Mouse (Mus musculus) G1E-ER4 (cell line): ENCODE results near the gene Wdr11. TPM values are rescaled to one million over a fixed set of nuclear protein-coding genes. Genes with fewer than 3 reads are reported as not detected.

ENCODE experiments used
- GATA1 ChIP-seq: IDR thresholded peaks from one replicate; pipeline ENCODE4 v1.8.0; 2012; ENCODE audit warnings: low read length, inconsistent platforms
- polyA plus RNA-seq: library from polyadenylated mRNA; stranded (reverse); fragments of >175 nt; gene quantifications from 2 replicates; pipeline ENCODE4 v1.2.3, GENCODE M21; 2012

Wdr11 gene
- polyA plus RNA-seq, result 4.0 and 4.6 TPM in 2 replicates

GRCm38 (mm10) chr7:129591371-129592131, at the start of gene Wdr11:
TSS of gene Wdr11 (plus strand) at chr7:129591863.
- TF ChIP-seq GATA1, result no peak

GRCm38 (mm10) chr7:129567541-129567940, 24.1 kb upstream of the Wdr11 start:
- TF ChIP-seq GATA1, result no peak

GRCm38 (mm10) chr7:129568338-129568737, 23.3 kb upstream of the Wdr11 start:
- no peak for TF ChIP-seq GATA1

- no peak for TF ChIP-seq GATA1
Observed at GRCm38 (mm10) chr7:129574471-129574870, 17.2 kb upstream of the Wdr11 start.

GRCm38 (mm10) chr7:129575110-129575784, 16.4 kb upstream of the Wdr11 start:
- no peak for TF ChIP-seq GATA1

DNA sequence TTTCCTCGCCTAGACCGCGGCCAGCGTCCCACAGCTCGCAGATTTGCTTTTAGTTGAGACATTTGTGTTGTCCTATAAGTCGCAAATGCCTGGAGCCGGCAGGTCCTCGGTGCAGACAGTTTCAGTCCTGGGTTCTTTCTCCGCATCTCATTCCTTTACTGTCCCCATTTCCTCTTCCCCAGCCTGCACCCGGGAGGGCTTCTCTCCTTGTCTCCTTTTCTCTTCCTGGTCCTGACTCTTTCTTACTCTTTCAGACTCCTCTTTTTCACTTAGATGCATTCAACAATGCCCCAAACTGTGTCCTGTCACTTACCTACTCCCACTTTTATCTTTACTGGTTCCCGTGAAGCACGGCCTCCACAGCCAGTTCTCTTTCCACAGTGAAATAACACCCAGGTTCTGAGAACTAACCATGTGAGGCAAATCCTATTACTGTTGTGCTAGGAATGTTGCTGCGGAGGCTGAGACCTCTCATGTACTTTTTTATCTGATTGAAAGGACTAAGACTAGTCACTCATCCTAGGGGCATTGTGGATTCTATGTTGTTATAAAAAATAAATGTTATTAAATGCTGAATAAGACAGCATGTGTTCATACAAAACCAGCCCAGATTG, 576 bp downstream of the Wdr11 start:
- TF ChIP-seq GATA1, result no peak

DNA sequence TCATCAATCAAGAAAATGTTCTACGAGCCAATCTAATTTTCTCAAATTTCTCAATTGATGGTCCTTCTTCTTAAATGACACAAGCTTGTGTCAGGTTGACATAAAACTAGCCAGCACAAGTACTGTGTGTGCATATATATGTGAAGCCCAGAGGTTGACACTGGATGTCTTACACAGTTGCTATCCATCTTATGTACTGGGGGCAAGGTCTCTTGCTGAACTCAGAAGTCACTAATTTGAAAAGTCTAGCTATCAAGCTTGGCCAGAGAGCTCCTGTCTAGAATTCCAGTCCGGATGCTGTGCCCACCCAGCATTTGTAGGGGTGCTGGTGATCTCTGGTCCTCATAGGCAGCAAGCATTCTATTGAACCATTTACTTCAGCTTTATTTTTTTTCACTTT, 5.5 kb downstream of the Wdr11 start:
- no peak for TF ChIP-seq GATA1

DNA sequence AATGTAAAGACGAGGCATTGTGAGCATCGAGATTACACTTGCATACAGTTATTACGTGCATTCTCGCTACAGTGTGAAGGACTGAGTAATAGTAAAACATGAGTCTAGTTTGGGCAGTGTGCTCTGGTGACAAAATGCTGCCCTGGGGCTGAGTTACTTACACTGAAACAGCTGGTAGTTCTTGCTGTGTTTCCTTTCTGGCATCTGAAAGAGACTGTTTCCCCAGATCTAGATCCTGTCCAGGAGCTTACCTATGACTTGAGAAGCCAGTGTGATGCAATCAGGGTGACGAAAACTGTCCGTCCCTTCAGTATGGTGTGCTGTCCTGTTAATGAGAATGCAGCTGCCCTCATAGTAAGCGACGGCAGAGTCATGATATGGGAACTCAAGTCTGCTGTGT, 14.6 kb downstream of the Wdr11 start:
- TF ChIP-seq GATA1, result no peak

GRCm38 (mm10) chr7:129621141-129621540, 29.5 kb downstream of the Wdr11 start:
- TF ChIP-seq GATA1, result no peak

- TF ChIP-seq GATA1, result no peak
Observed at GRCm38 (mm10) chr7:129630351-129630750, 38.7 kb downstream of the Wdr11 start.

DNA sequence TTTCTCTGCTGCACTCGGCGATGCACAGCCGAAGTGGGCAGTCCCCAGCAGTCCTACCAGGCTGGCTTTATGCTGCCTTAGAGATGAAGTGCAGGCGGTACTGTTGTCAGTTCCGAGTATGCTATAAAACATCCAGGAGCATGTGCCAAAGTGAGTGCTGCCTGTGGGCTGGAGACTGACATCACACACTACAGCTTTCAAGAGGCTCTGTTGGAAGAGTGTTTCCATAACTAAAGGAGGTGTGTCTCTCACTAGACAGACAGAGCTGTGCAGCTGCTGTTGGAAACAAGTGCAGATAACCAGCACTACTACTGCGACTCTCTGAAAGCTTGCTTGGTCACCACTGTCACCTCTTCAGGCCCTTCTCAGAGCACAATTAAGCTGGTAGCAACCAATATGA, 39.8 kb downstream of the Wdr11 start:
- no peak for TF ChIP-seq GATA1

DNA sequence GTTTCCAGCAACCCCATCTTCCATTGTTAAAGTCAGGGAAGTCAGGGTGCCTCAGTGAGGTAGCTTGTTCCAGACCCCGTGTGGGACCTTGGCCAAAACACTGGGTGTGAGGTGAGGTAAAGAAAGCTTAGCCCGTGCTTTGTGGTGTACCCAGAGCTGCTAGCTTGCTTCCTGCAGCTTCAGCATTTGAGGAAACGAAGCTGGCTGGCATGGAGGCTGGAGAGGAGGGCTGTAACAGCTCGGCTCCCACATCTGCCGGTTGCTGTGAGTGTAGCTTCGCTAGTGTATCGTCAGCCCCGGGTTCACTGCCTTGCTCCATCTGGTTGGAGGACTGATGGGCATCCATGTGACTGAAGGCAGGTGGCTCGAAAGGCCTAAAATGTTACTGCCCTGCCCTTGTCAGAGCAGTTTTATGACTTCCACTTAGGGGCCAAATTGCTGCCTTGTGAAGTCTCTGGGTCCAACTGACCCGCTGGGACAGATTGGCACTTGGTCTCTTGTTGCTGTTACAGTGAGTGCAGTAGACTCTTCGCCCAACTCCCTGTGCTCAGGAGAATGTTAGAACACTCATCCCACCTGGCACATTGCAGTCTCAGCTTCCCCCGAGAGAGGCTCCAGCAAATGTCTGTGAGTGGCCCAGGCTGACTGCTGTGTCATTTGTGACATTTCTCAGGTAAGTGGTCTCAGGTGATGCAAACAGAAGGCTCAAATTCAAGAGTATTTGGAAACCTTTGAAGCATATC, 44.4 kb downstream of the Wdr11 start:
- TF ChIP-seq GATA1, result no peak

DNA sequence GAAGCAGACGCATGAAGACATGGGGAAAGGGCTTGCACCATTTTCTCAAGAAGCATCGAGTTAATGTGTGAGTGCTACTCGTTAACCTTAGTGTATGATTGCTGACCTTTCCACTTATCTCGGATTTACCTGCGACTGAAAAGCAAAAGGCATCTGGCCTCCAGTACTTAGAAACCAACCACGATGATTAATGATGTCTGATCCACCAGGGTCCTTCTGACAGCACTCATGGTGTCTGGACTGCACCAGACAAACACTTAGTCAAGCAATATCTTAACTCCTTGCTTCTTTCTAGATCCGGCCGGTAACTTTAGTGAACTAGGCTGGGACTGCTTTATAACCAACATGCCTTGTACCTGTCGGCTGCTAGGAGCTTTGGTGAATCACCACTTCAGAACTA, 45.3 kb downstream of the Wdr11 start:
- no peak for TF ChIP-seq GATA1

GRCm38 (mm10) chr7:129637906-129638475, 46.3 kb downstream of the Wdr11 start:
- TF ChIP-seq GATA1, result no peak

GRCm38 (mm10) chr7:129639006-129639405, 47.3 kb downstream of the Wdr11 start:
- TF ChIP-seq GATA1, result no peak
